Mouse (Mus musculus): ENCODE results near the gene Fitm1.

The Fitm1 gene

DNA sequence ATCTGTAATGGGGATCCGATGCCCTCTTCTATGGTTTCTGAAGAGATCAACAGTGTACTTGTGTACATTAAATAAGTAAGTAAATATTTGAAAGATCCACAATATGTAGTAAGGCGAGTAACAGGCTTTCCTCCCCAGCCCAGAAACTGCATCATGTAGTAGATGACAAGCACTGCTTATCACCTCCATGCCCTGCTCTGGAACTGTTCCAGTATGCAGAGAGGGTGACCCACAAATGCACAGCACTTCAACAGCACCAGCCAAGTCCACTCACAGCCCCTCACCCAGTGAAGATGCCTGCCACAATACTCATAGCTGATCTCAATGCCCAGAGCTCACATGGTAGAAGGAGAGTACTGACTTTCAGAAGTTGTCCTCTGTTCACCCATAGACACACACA lies 4.8 kb upstream of the Fitm1 start:
- no peak for DNase-seq

DNA sequence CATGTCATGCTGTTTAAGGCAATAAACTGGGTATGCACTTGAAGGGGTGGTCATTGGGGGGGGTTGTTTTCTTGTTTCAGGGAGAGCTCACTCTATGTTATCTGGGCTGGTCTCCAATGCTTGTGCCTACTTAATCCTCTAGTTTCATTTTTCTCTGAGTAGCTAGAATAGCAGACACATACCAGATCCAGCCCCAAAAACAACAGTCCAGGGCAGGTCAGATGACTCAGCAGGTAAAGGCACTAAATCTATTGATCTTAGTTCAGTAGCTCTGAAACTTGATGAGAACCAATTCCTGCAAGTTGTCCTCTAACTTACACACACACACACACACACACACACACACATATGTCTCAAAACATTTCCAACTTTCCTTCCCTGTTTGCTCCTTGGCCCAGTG lies 3.7 kb upstream of the Fitm1 start:
- no peak for DNase-seq

- DNase-seq: no peak
These were observed 294 bp downstream of the Fitm1 start for GRCm38 (mm10) chr14:55575711-55576110.

GRCm38 (mm10) chr14:55576376-55576775 lies 959 bp downstream of the Fitm1 start:
- DNase-seq: peak; percentile 40 to 66

DNA sequence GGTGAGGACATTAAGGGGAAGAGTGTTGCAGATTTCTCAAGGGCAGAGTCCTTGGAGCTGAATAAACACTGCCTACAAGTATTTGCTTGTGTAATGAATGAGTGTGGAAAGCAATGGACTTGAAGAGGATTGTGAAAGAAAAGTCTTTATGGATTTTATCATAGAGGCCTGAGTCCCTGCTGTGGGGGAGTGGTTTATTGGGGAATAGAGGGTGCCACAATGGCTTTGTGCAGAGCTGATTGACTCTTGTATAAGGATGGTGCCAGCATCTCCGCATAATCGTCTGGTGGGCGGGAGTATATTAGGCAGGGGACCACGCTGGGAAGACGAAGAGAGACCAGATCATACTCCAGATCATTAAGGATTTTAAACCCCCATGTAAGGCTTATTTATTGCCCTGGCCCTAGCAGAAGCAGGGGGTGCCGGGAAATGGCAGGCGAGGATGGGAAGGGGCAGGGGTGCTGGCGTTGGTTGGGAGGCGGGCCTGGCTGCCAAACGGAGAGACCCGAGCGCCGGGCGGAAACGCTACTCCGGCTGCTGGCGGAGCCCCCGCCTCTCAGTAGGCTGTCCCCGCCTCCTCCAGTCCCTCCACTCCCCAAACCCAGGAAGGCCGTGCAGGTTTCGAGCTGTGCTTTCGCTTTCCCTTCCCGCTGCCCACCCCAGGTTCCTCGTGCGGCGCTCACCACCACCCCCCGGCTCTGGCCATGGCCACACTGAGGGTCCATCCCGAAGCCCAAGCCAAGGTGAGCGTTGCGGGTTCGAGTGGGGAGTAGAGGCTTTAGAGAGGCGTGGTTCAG lies 2.7 kb downstream of the Fitm1 start, which contains the start of gene Psme1:
TSS of gene Psme1 (plus strand) at position 253 of the 797 bp plus-strand sequence.
- DNase-seq: peak; percentile 85 to 86

- DNase-seq: peak; percentile 66 to 75
These were observed 3.4 kb downstream of the Fitm1 start for GRCm38 (mm10) chr14:55578668-55579269.

- no peak for DNase-seq
These were observed 4.4 kb downstream of the Fitm1 start for GRCm38 (mm10) chr14:55579511-55580496.

GRCm38 (mm10) chr14:55580731-55581130 lies 5.3 kb downstream of the Fitm1 start:
- DNase-seq: no peak

GRCm38 (mm10) chr14:55581981-55582681 lies 6.7 kb downstream of the Fitm1 start:
- no peak for DNase-seq

- no peak for DNase-seq
These were observed 8.9 kb downstream of the Fitm1 start for GRCm38 (mm10) chr14:55584303-55584701.

- DNase-seq: peak; percentile 79 to 81
These were observed 9.5 kb downstream of the Fitm1 start, which contains the start of gene Emc9 for GRCm38 (mm10) chr14:55584702-55585565. Emc9 (minus strand) TSS chr14:55585302.

DNA sequence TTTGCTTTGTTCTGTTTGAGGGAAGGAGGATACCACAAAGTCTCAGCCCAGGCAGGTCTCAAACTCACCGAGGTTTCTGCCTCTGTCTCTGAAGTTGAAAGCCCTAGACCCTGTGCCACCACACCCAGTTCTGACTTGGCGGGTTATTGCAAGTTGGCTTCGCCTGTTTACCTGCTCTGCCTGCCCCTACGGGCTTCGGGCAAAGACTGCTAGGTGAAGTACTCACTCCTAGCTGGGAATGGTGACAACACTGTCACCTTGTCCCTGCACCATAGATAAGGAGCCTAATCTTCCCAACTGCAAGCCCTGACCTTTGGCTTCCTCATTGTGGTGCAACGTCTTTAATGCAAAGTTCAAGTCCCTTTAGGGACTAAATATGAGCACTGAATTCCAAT lies 10.1 kb downstream of the Fitm1 start:
- DNase-seq: no peak

- no peak for DNase-seq
These were observed 10.7 kb downstream of the Fitm1 start for GRCm38 (mm10) chr14:55586149-55586548.

- DNase-seq: no peak
These were observed 13.9 kb downstream of the Fitm1 start for GRCm38 (mm10) chr14:55589271-55589670.

GRCm38 (mm10) chr14:55589771-55590448 lies 14.5 kb downstream of the Fitm1 start:
- DNase-seq: no peak

GRCm38 (mm10) chr14:55590748-55591330 lies 15.4 kb downstream of the Fitm1 start, which contains the start of gene Psme2:
Psme2 (minus strand) TSS chr14:55591113.
- DNase-seq: peak; percentile 86 to 89

GRCm38 (mm10) chr14:55591331-55591891 lies 16.0 kb downstream of the Fitm1 start, which contains the start of gene Rnf31:
Rnf31 (plus strand) TSS chr14:55591708.
- DNase-seq: peak; percentile 93

GRCm38 (mm10) chr14:55592226-55592625 lies 16.8 kb downstream of the Fitm1 start:
- DNase-seq: peak; percentile 38 to 67

GRCm38 (mm10) chr14:55596036-55596690 lies 20.7 kb downstream of the Fitm1 start:
- DNase-seq: peak; percentile 52 to 68

Data from cerebellum, postnatal 14 days (tissue).